Mouse (Mus musculus): ENCODE measurements around the gene Ankrd44.

DNA sequence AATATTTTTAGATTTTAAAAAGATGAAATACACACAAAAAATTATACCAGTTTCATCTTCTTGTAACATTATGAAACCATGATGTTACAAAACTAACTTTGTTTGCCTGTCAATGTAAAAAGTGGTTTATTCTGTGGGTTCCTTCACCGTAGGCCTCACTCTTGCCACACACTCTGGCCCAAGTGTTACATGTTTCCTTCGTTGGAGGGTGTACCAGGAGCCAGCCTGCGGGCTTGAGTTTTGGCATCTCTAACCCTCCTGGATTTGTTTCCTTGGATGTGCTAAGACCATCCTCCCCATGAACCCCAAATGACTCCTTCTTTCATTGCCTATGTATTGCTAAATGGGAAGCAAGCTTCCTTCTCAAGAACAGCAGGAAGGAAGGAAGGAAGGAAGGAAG lies 230.8 kb downstream of the Ankrd44 start:
- TF ChIP-seq POLR2A (IDR thresholded peaks at IDR 0.05; ENCODE audit: low read depth, low read length) (no peak), CHD2 (IDR thresholded peaks at IDR 0.05; ENCODE audit: low read length) (no peak), CTCF (conservative IDR thresholded peaks at IDR 0.05 in 1 of 2, IDR thresholded peaks at IDR 0.05 in 1 of 2; ENCODE audit: low read depth in 2 of 2, low read length in 2 of 2) (no peak), MYC (IDR thresholded peaks at IDR 0.05; ENCODE audit: low read depth, low read length) (no peak), TBP (conservative IDR thresholded peaks at IDR 0.05; ENCODE audit: low read depth, low read length) (no peak)

Measured in CH12.LX (cell line).